Comparison of ENCODE assay signal across 18 mouse cellular contexts in genomic region chr1:72736397-72737125, GRCm38 (mm10). TPM values are rescaled to one million over a fixed set of nuclear protein-coding genes. Genes with fewer than 3 reads are reported as not detected.
DNase-seq lines count a peak whose midpoint lies in the region; ATAC-seq and TF ChIP-seq lines count a peak whose summit lies in the region.
"Had no signal": no experiment of that assay in that cellular context is flagged by ENCODE, and none has a peak within 500 bp of the region (broad histone marks: within the 10 kb centered on the region; RNA-seq: fewer than 3 reads in every experiment).

No protein-coding gene starts in this region.

- H3K4me3 ChIP-seq in intestine, embryonic 14.5 days (ENCODE audit: low read depth, low read length) = no peak overlapping the region
- no peak overlapping the region for H3K4me3 ChIP-seq in intestine, postnatal 0 days (ENCODE audit: low read depth, low read length)
- no peak overlapping the region for H3K4me3 ChIP-seq in C2C12 (ENCODE audit: insufficient read depth, poor library complexity, severe bottlenecking)
- no peak overlapping the region for H3K4me3 ChIP-seq in heart, embryonic 15.5 days
- H3K4me3 ChIP-seq: embryonic facial prominence, embryonic 15.5 days; forebrain, embryonic 15.5 days; liver, embryonic 15.5 days had no signal

- H3K27ac ChIP-seq in intestine, embryonic 14.5 days (ENCODE audit: low read depth) = peak overlapping the region; percentile 43; the same call in 1 of the 2 replicates
- no peak overlapping the region for H3K27ac ChIP-seq in intestine, postnatal 0 days (ENCODE audit: low read depth, low read length)
- H3K27ac ChIP-seq in heart, embryonic 15.5 days = no peak overlapping the region
- H3K27ac ChIP-seq: embryonic facial prominence, embryonic 15.5 days; forebrain, embryonic 15.5 days; liver, embryonic 15.5 days had no signal

- H3K4me1 ChIP-seq in intestine, embryonic 14.5 days (replicated peaks; ENCODE audit: control insufficient read depth, insufficient read depth, low read length) = peaks cover 16% of the 10 kb centered on the region; the same call in 1 of the 2 replicates
- no peaks in the 10 kb centered on the region for H3K4me1 ChIP-seq in intestine, postnatal 0 days (replicated peaks; ENCODE audit: control insufficient read depth, insufficient read depth, low read length)
- peaks cover 14% of the 10 kb centered on the region; the same call in 1 of the 2 replicates for H3K4me1 ChIP-seq in heart, embryonic 15.5 days (replicated peaks)
- H3K4me1 ChIP-seq: liver, embryonic 15.5 days had no signal

- no peaks in the 10 kb centered on the region for H3K79me2 ChIP-seq in C2C12 (ENCODE audit: control insufficient read depth, insufficient read depth)

- DNase-seq in intestine, embryonic 14.5 days (ENCODE audit: low spot score) = no peak
- DNase-seq in kidney, postnatal 10 days = peak; percentile 55
- DNase-seq in left cerebral cortex, adult 18-20 months (ENCODE audit: low spot score in 2 of 2) = no peak
- DNase-seq: left cerebral cortex, postnatal 4 days; right cerebral cortex, postnatal 25 days had no signal

- no peaks in the 10 kb centered on the region for H3K36me3 ChIP-seq in intestine, embryonic 14.5 days (ENCODE audit: control insufficient read depth, insufficient read depth, low read length)
- no peaks in the 10 kb centered on the region for H3K36me3 ChIP-seq in intestine, postnatal 0 days (ENCODE audit: control insufficient read depth, insufficient read depth)
- H3K36me3 ChIP-seq in C2C12 (ENCODE audit: control insufficient read depth, insufficient read depth) = no peaks in the 10 kb centered on the region
- no peaks in the 10 kb centered on the region for H3K36me3 ChIP-seq in heart, embryonic 15.5 days
- H3K36me3 ChIP-seq: embryonic facial prominence, embryonic 15.5 days; forebrain, embryonic 15.5 days; liver, embryonic 15.5 days had no signal

- H3K79me3 ChIP-seq in C2C12 (ENCODE audit: low read depth) = no peaks in the 10 kb centered on the region

- no peak overlapping the region for H3ac ChIP-seq in C2C12 (ENCODE audit: control insufficient read depth, insufficient read length, low read depth)

- peak overlapping the region; percentile 13; the same call in 1 of the 2 replicates for H3K4me2 ChIP-seq in intestine, embryonic 14.5 days (ENCODE audit: low read length)
- no peak overlapping the region for H3K4me2 ChIP-seq in intestine, postnatal 0 days (replicated peaks; ENCODE audit: low read depth)
- no peak overlapping the region for H3K4me2 ChIP-seq in heart, embryonic 15.5 days
- H3K4me2 ChIP-seq: embryonic facial prominence, embryonic 15.5 days; forebrain, embryonic 15.5 days; liver, embryonic 15.5 days; midbrain, embryonic 11.5 days had no signal

- WGBS in intestine, embryonic 14.5 days = 34% methylated on average over 13 of the region's 13 CpGs
- WGBS in intestine, postnatal 0 days = 45% methylated on average over 13 of the region's 13 CpGs
- 33% methylated on average over 13 of the region's 13 CpGs for WGBS in heart, embryonic 15.5 days

- no peak overlapping the region for H3K9ac ChIP-seq in intestine, embryonic 14.5 days (ENCODE audit: low read length)
- H3K9ac ChIP-seq in intestine, postnatal 0 days (ENCODE audit: low read depth, low read length) = no peak overlapping the region
- H3K9ac ChIP-seq in heart, embryonic 15.5 days = no peak overlapping the region
- H3K9ac ChIP-seq: embryonic facial prominence, embryonic 15.5 days; forebrain, embryonic 15.5 days; liver, embryonic 15.5 days had no signal

- ATAC-seq in intestine, embryonic 14.5 days (replicated peaks; ENCODE audit: low FRiP score, low TSS enrichment, low read depth) = no peak; the same call in 1 of the 2 replicates
- ATAC-seq in intestine, postnatal 0 days = no peak
- ATAC-seq in heart, embryonic 15.5 days (replicated peaks; ENCODE audit: insufficient number of reproducible peaks, insufficient read depth, low FRiP score, low read depth) = 0 out of 2 replicates have a peak, but pooled peaks have one; percentile 18
- ATAC-seq in frontal cortex, adult (ENCODE audit: low TSS enrichment) = no peak
- ATAC-seq: activated CD4-positive, CD25-positive, alpha-beta regulatory T cell, adult 4 months; forebrain, embryonic 15.5 days had no signal

- H3K27me3 ChIP-seq in intestine, embryonic 14.5 days (replicated peaks; ENCODE audit: control insufficient read depth, insufficient read depth, low read length) = no peaks in the 10 kb centered on the region
- H3K27me3 ChIP-seq in intestine, postnatal 0 days (replicated peaks; ENCODE audit: control insufficient read depth, insufficient read depth, low read length) = no peaks in the 10 kb centered on the region
- no peaks in the 10 kb centered on the region for H3K27me3 ChIP-seq in C2C12 (ENCODE audit: control insufficient read depth, insufficient read depth, insufficient read length)
- peaks cover 14% of the 10 kb centered on the region for H3K27me3 ChIP-seq in heart, embryonic 15.5 days
- H3K27me3 ChIP-seq: embryonic facial prominence, embryonic 15.5 days; forebrain, embryonic 15.5 days; liver, embryonic 15.5 days had no signal

- no peak for TF ChIP-seq CTCF in intestine, postnatal 0 days (IDR thresholded peaks at IDR 0.05; ENCODE audit: low read depth)
- TF ChIP-seq CTCF in C2C12 (IDR thresholded peaks at IDR 0.05; ENCODE audit: control insufficient read depth, insufficient read depth, insufficient read length) = no peak

- no peaks in the 10 kb centered on the region for H3K9me3 ChIP-seq in intestine, embryonic 14.5 days (ENCODE audit: control insufficient read depth, low read length)
- H3K9me3 ChIP-seq in intestine, postnatal 0 days (ENCODE audit: control insufficient read depth) = no peaks in the 10 kb centered on the region
- no peaks in the 10 kb centered on the region for H3K9me3 ChIP-seq in heart, embryonic 15.5 days (replicated peaks)
- H3K9me3 ChIP-seq: embryonic facial prominence, embryonic 15.5 days; forebrain, embryonic 15.5 days; liver, embryonic 15.5 days had no signal

TF ChIP-seq in C2C12, 6 proteins besides CTCF, POLR2A, EP300 and RAD21:
- no peak for TF ChIP-seq MYOG (IDR thresholded peaks at IDR 0.05; ENCODE audit: control insufficient read depth, extremely low read depth, insufficient read length)
- TF ChIP-seq MYOD1 (IDR thresholded peaks at IDR 0.05; ENCODE audit: control insufficient read depth, insufficient read length, low read depth) = peak; percentile 59
- TF ChIP-seq CEBPB (IDR thresholded peaks at IDR 0.05; ENCODE audit: low read depth) = no peak
- no peak for TF ChIP-seq USF1 (IDR thresholded peaks at IDR 0.05; ENCODE audit: low read depth)

RNA-seq across cellular contexts. Expression of gene Rpl37a, which starts 25.5 kb away (rescaled TPM):
- polyA plus RNA-seq in intestine, embryonic 14.5 days (2014; fragmentation: Nextera tagmentation; extraction: Ambion mirVana) = 2,411 and 2,681 TPM in 2 replicates
- polyA plus RNA-seq in intestine, postnatal 0 days (2015; fragmentation: Nextera tagmentation; extraction: Ambion mirVana) = 1,358 and 1,438 TPM in 2 replicates
- polyA plus RNA-seq in C2C12 (2012; fragmentation: generic; extraction: Trizol) = 3,206 TPM
- 860 and 1,102 TPM in 2 replicates for polyA plus RNA-seq in heart, embryonic 15.5 days (2015; fragmentation: Nextera tagmentation; extraction: Ambion mirVana)
- 100 to 1,000 TPM; 593 to 647 TPM for total RNA-seq in left cerebral cortex, adult 18-20 months (2021)

RNA-seq across cellular contexts. Expression of gene Ankar, which starts 36.2 kb away (rescaled TPM):
- not detected in 2 replicates for polyA plus RNA-seq in intestine, embryonic 14.5 days (2014; fragmentation: Nextera tagmentation; extraction: Ambion mirVana)
- not detected in 2 replicates for polyA plus RNA-seq in intestine, postnatal 0 days (2015; fragmentation: Nextera tagmentation; extraction: Ambion mirVana)
- not detected for polyA plus RNA-seq in C2C12 (2012; fragmentation: generic; extraction: Trizol)
- not detected in 2 replicates for polyA plus RNA-seq in heart, embryonic 15.5 days (2015; fragmentation: Nextera tagmentation; extraction: Ambion mirVana)
- total RNA-seq in left cerebral cortex, adult 18-20 months (2021) = not detected
- total RNA-seq: common myeloid progenitor, adult 5-6 weeks; gastrocnemius, adult 8-10 months; layer of hippocampus, postnatal 25 days; left cerebral cortex, postnatal 4 days had no signal
- polyA plus RNA-seq: activated CD4-positive, CD25-positive, alpha-beta regulatory T cell, adult 4 months; embryonic facial prominence, embryonic 15.5 days; forebrain, embryonic 15.5 days; liver, embryonic 15.5 days; midbrain, embryonic 11.5 days; thymus, postnatal 0 days had no signal
